Mouse (Mus musculus): ENCODE results near the gene Poc1a.

GRCm38 (mm10) chr9:106231220-106231619, 49.6 kb upstream of the Poc1a start:
- TF ChIP-seq POLR2A (IDR thresholded peaks at IDR 0.05; ENCODE audit: insufficient read length, low read depth) = no peak
- no peak for TF ChIP-seq MYOD1 (IDR thresholded peaks at IDR 0.05; ENCODE audit: control insufficient read depth in 1 of 3, insufficient read length in 2 of 3, low read depth in 2 of 3)
- TF ChIP-seq TCF3 (IDR thresholded peaks at IDR 0.05; ENCODE audit: insufficient read length, low read depth) = no peak
- TF ChIP-seq MAX (IDR thresholded peaks at IDR 0.05; ENCODE audit: low read depth) = no peak
- TF ChIP-seq USF1 (IDR thresholded peaks at IDR 0.05; ENCODE audit: low read depth) = no peak

All from myocyte (in vitro differentiated cells).